Comparison of ENCODE assay signal across 8 mouse cellular contexts in genomic region chr16:10544995-10545622, GRCm38 (mm10). TPM values are rescaled to one million over a fixed set of nuclear protein-coding genes. Genes with fewer than 3 reads are reported as not detected.
DNase-seq lines count a peak whose midpoint lies in the region; ATAC-seq lines count a peak whose summit lies in the region.

Gene Clec16a, plus strand, starts transcription at chr16:10545339.

- H3K27ac ChIP-seq in lung, embryonic 16.5 days (ENCODE audit: low read length), result peak within 1 kb of the TSS; percentile 70

- H3K36me3 ChIP-seq in lung, embryonic 16.5 days (ENCODE audit: control insufficient read depth, insufficient read depth, low read length), result no peaks in the 10 kb centered on the region

- peak; percentile 92 for DNase-seq in MEL-GATA-1-ER (ENCODE audit: extremely low read depth, low read depth)
- peak; percentile 95 for DNase-seq in cerebellum, adult 8-10 months
- DNase-seq in forelimb bud, embryonic 11.5 days (ENCODE audit: low read depth, low spot score), result peak; percentile 94
- peak; percentile 89 for DNase-seq in layer of hippocampus, adult 9-10 months (ENCODE audit: low spot score)
- peak; percentile 77 for DNase-seq in ovary, postnatal 10 days (ENCODE audit: low spot score)
- peak; percentile 94 to 95 for DNase-seq in thymus, postnatal 10 days (ENCODE audit: low spot score in 2 of 2)

- H3K4me1 ChIP-seq in lung, embryonic 16.5 days (replicated peaks; ENCODE audit: control insufficient read depth, insufficient read depth, low read length), result peaks cover 34% of the 10 kb centered on the region

- no peaks in the 10 kb centered on the region for H3K27me3 ChIP-seq in lung, embryonic 16.5 days (ENCODE audit: control insufficient read depth, insufficient read depth, low read depth, low read length)

- peak within 1 kb of the TSS; percentile 85 for H3K9ac ChIP-seq in lung, embryonic 16.5 days (ENCODE audit: low read length)

- WGBS in lung, embryonic 16.5 days, result 0% methylated on average over 58 of the region's 58 CpGs

- peak within 1 kb of the TSS; percentile 89 for H3K4me3 ChIP-seq in lung, embryonic 16.5 days (ENCODE audit: low read length)

- H3K4me2 ChIP-seq in lung, embryonic 16.5 days (ENCODE audit: low read depth, low read length), result peak within 1 kb of the TSS; percentile 90

- H3K9me3 ChIP-seq in lung, embryonic 16.5 days (ENCODE audit: control insufficient read depth, low read length), result no peaks in the 10 kb centered on the region

- peak; percentile 83 to 85 for ATAC-seq in hematopoietic stem cell, adult 5-6 weeks (replicated peaks in 1 of 2; ENCODE audit: insufficient read depth in 1 of 2, low FRiP score in 2 of 2, low TSS enrichment in 1 of 2, low read depth in 1 of 2, poor library complexity in 2 of 2, severe bottlenecking in 2 of 2)
- peak; percentile 87 for ATAC-seq in lung, embryonic 16.5 days (ENCODE audit: low read depth)

RNA-seq across cellular contexts. Expression of gene Clec16a, which starts in this region (rescaled TPM):
- total RNA-seq in hematopoietic stem cell, adult 5-6 weeks (2017), result 15.0 and 15.4 TPM in 2 replicates
- 27.3 and 30.6 TPM in 2 replicates for polyA plus RNA-seq in lung, embryonic 16.5 days (2015; fragmentation: Nextera tagmentation; extraction: Ambion mirVana)

Comparison
In these comparisons a context has a peak if more than half of its experiments do, and no peak if none do; other contexts are left out.
1. Peak in every context shown above with its lines: DNase-seq, ATAC-seq, H3K4me3 ChIP-seq and H3K27ac ChIP-seq.